Mouse (Mus musculus): ENCODE results near the gene Cacnb1. TPM values are rescaled to one million over a fixed set of nuclear protein-coding genes. Genes with fewer than 3 reads are reported as not detected.

The Cacnb1 gene
- polyA plus RNA-seq, 1 experiment from 2014 or later: 10.3 TPM

DNA sequence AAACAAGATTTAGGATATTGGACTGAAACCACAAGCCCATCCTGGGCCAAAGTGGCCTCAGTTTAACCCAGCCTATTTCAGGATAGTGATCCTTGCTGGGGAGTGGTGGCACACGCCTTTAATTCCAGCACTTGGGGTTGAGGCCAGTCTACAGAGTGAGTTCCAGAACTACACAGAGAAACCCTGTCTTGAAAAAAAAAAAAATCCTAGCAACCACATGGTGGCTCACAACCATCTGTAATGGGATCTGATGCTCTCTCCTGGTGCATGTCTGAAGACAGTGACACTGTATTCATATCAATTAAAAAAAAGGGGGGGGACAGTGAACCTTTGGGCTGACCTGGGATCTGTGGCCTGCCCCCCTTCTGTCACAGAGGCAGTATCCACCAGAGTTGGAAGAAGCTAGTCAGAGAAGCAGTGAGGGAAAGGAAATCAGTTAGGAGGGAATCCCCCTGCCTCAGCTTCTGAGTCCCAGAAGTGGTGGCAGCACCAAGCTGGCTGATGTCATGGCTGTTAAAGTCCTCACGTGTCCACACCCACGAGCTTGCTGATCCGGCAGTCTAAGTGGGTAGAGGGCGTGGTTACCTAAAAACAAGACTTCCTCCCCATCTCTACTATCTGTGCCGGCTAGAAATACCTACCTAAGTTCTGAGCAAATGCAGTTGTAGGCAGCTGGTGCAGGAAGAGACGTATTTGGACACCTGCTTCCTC lies 23.8 kb downstream of the Cacnb1 start:
- 70% methylated on average over 7 of the region's 7 CpGs for WGBS
- H3K27me3 ChIP-seq (ENCODE audit: control insufficient read depth, insufficient read depth, low read length): peaks cover 2% of the 10 kb centered on the region; the same call in 1 of the 2 replicates
- ATAC-seq (ENCODE audit: low FRiP score): no peak

DNA sequence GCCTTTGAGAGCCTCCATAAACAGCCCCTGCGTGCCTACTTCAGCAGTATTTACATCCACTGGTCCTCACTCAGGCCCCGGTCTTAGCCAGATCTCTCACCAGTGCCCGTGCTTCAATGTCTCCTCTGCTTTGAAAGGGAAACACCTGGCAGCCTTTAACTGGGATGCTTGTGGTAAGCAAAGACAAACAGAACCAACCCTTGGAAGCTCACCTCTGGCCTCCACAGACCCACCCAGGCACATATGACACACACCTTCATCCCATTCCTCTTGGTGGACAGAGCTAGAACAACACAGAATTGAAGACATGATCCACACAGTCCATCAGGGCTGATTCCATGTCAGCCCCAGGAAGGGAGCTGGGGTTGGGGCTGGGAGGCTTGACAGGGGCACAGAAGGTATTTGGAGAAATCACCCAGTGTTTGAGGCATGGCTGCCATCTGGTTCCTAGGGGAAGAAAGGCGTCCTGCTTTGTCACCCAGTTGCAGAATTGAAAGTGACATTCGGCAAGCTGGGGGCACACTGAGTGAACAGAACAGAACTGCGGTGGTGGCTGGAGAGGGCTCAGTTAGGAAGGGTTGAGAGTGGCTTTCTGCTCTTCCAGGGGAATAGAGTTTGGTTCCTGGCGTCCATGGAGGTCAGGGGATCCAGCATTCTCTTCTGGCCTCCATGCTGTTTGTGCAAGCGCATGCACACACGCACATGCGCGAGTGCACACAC lies 24.6 kb downstream of the Cacnb1 start:
- Histone ChIP-seq H3K36me3 (ENCODE audit: control insufficient read depth, insufficient read depth, low read length) (no peaks in the 10 kb centered on the region), H3K4me1 (ENCODE audit: control insufficient read depth, insufficient read depth, low read length) (peaks cover 22% of the 10 kb centered on the region), H3K4me2 (no peak overlapping the region), H3K27me3 (ENCODE audit: control insufficient read depth, insufficient read depth, low read length) (peaks cover under 1% of the 10 kb centered on the region; the same call in 1 of the 2 replicates), H3K9ac (ENCODE audit: low read length) (no peak overlapping the region), H3K27ac (ENCODE audit: low read depth, low read length) (no peak overlapping the region), H3K9me3 (ENCODE audit: control insufficient read depth, low read length) (no peaks in the 10 kb centered on the region), H3K4me3 (ENCODE audit: low read depth, low read length) (no peak overlapping the region)
- 85% methylated on average over 11 of the region's 11 CpGs for WGBS
- DNase-seq (ENCODE audit: low spot score, missing footprints): no peak
- no peak for ATAC-seq (ENCODE audit: low FRiP score)

More for the DNA sequence above, 23.8 kb downstream of the Cacnb1 start:
- H3K27ac ChIP-seq (ENCODE audit: low read depth, low read length): no peak overlapping the region
- H3K36me3 ChIP-seq (ENCODE audit: control insufficient read depth, insufficient read depth, low read length): no peaks in the 10 kb centered on the region
- no peak overlapping the region for H3K4me3 ChIP-seq (ENCODE audit: low read depth, low read length)
- no peak for DNase-seq (ENCODE audit: low spot score, missing footprints)
- H3K4me1 ChIP-seq (ENCODE audit: control insufficient read depth, insufficient read depth, low read length): peaks cover 24% of the 10 kb centered on the region
- no peaks in the 10 kb centered on the region for H3K9me3 ChIP-seq (ENCODE audit: control insufficient read depth, low read length)
- H3K4me2 ChIP-seq: no peak overlapping the region
- H3K9ac ChIP-seq (ENCODE audit: low read length): no peak overlapping the region

DNA sequence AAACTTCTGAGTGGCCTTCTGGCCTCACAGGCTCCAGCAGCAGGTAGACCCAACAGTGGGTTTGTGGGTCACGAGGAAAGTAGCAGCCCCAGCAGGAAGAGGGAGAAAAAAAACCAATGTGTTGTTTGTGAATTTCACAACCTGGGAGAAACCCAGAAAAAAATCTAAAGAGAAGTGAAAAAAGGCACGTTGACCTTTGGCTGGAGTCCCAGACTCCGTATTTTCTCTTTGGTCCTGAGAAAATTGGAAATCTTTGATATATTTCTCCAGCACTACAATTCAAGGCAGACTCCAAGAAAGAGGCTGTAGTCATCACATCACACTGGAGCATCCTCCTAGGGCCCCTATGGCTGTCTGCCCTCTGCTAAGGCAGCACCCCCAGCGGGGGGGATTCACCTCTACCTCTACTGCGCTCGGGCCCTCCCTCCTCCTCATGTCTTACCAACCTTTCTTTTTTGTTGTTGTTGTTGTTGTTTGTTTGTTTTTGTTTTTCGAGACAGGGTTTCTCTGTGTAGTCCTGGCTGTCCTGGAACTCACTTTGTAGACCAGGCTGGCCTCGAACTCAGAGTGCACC lies 25.4 kb downstream of the Cacnb1 start:
- Histone ChIP-seq H3K27me3 (ENCODE audit: control insufficient read depth, insufficient read depth, low read length) (no peaks in the 10 kb centered on the region), H3K4me3 (ENCODE audit: low read depth, low read length) (no peak overlapping the region), H3K4me2 (no peak overlapping the region), H3K4me1 (ENCODE audit: control insufficient read depth, insufficient read depth, low read length) (peaks cover 17% of the 10 kb centered on the region), H3K9ac (ENCODE audit: low read length) (no peak overlapping the region), H3K9me3 (ENCODE audit: control insufficient read depth, low read length) (no peaks in the 10 kb centered on the region), H3K36me3 (ENCODE audit: control insufficient read depth, insufficient read depth, low read length) (no peaks in the 10 kb centered on the region), H3K27ac (ENCODE audit: low read depth, low read length) (no peak overlapping the region)
- no peak for ATAC-seq (ENCODE audit: low FRiP score)
- WGBS: 82% methylated on average over 8 of the region's 8 CpGs
- DNase-seq (ENCODE audit: low spot score, missing footprints): no peak

DNA sequence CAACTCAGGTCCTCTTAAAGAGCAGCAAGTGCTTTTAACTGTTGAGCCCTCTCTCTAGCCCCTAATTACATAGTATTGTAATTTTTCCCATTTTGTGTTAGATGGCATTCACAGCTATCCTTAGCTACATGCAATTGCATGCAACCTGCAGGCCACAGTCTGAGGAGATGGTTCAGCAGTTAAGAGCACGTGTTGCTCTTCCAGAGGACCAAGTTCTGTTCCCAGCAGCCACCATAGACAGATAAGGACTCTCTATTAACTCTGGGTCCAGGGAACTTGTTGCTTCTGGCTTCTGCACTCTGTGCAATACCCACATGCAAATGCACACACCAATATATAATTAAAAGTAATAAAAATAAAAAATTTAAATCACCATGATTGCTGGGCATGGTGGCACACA lies 26.1 kb downstream of the Cacnb1 start:
- H3K4me2 ChIP-seq: no peak overlapping the region
- no peaks in the 10 kb centered on the region for H3K36me3 ChIP-seq (ENCODE audit: control insufficient read depth, insufficient read depth, low read length)
- H3K4me1 ChIP-seq (ENCODE audit: control insufficient read depth, insufficient read depth, low read length): peaks cover 14% of the 10 kb centered on the region
- H3K4me3 ChIP-seq (ENCODE audit: low read depth, low read length): no peak overlapping the region
- DNase-seq (ENCODE audit: low spot score, missing footprints): no peak
- no peak overlapping the region for H3K9ac ChIP-seq (ENCODE audit: low read length)
- H3K27me3 ChIP-seq (ENCODE audit: control insufficient read depth, insufficient read depth, low read length): no peaks in the 10 kb centered on the region
- ATAC-seq (ENCODE audit: low FRiP score): no peak
- WGBS: 81% methylated on average over 1 of the region's 1 CpGs
- no peak overlapping the region for H3K27ac ChIP-seq (ENCODE audit: low read depth, low read length)
- no peaks in the 10 kb centered on the region for H3K9me3 ChIP-seq (ENCODE audit: control insufficient read depth, low read length)

DNA sequence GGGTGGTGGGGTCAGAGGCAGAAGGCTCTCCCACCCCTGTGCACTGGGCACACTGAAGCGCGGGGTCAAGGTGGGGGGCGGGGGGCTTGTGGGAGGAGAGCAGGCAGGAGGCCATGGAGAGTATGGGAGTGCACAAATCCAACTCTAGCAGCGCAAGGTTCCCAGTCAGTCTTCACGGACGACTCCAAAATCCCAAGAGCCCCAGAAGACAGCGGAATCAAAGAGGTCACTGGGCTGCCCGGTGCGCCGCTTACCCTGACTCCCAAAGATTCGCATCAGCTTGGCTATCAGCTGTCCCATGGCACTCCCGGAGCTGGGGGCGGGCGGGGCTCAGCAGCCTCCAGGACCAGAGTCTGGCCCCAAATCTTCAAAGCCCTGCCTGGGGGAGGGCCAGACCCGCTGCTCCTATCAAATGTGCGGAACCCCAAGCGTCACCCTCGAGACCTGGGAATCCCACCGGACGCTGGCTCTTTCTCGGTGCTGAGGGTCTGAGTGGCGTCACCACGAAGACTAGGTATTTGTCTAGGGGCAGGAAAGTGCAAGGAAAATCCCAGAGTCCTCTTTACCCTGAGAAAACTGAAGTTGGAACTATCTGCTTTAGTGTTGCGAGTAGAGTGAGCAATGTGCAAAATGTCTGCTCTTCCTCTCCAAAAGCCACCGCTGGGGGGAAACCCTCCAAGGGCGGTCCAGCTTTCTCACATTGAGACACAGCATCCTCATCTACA lies 27.1 kb downstream of the Cacnb1 start, which contains the start of gene Arl5c:
Arl5c (minus strand) TSS at position 618 of the 725 bp plus-strand sequence.
- peak within 1 kb of the TSS; percentile 41 for H3K4me3 ChIP-seq (ENCODE audit: low read depth, low read length)
- H3K27ac ChIP-seq (ENCODE audit: low read depth, low read length): no peak within 1 kb of the TSS
- peak within 1 kb of the TSS; percentile 59 for H3K9ac ChIP-seq (ENCODE audit: low read length)
- H3K27me3 ChIP-seq (ENCODE audit: control insufficient read depth, insufficient read depth, low read length): no peaks in the 10 kb centered on the region
- DNase-seq (ENCODE audit: low spot score, missing footprints) (peak; percentile 96), ATAC-seq (ENCODE audit: low FRiP score) (peak; percentile 61)
- H3K36me3 ChIP-seq (ENCODE audit: control insufficient read depth, insufficient read depth, low read length): no peaks in the 10 kb centered on the region
- peak within 1 kb of the TSS; percentile 89 for H3K4me2 ChIP-seq
- no peaks in the 10 kb centered on the region for H3K9me3 ChIP-seq (ENCODE audit: control insufficient read depth, low read length)
- peaks cover 14% of the 10 kb centered on the region for H3K4me1 ChIP-seq (ENCODE audit: control insufficient read depth, insufficient read depth, low read length)
- under 1% methylated on average over 26 of the region's 26 CpGs for WGBS

DNA sequence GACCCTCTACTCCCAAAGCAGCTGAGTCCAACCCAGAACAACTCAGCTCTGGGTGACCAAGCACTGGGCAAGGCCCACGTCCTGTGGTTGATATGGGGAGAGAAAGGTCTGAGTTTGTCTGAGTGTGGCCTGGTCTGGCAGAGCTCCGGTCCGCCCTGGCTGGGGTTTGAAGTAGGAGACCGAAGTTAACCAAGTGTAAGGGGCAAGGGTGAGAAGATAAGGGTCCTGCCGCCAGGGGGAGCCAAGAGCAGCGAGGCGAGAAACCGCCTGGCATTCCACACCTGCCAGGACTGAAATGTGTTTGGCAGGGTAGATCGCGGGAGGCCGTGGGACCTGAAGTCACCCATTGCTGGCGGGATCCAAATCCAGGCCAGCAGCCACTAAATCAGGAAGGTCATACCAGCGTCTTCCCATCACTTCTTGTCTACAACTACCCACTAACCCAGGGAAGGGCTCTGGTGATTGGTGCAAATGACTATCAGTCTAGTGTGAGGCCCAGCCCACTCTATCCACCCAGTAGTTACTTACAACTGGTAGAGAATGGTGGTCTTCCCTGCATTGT lies 28.2 kb downstream of the Cacnb1 start:
- ATAC-seq (ENCODE audit: low FRiP score): peak; percentile 45; the same call in 1 of the 2 replicates
- no peaks in the 10 kb centered on the region for H3K9me3 ChIP-seq (ENCODE audit: control insufficient read depth, low read length)

DNA sequence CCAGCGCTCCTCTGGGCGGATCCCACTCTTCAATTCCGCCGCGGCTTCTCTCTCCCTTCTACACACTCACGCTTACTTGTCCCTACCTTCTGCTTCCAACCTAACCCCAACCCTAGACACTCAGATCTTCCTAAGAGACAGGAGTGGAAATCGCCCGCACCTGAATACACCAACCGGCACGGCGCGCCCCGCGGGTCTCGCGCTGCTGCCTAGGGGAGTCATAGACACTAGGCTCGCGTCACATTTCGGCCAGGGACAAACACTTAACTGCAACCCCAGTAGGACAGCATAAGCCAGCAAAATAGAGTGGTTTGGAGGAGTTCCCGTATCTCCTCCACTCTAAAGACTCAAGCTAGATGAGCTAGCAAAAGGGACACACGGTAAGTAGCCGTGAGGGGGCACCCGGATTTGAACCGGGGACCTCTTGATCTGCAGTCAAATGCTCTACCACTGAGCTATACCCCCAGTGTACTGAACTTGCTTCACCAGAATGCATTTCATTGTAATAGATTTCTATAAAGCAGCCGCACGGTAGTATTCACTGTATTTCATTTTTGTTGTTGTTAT lies 34.2 kb downstream of the Cacnb1 start:
- peak overlapping the region; percentile 82 for H3K9ac ChIP-seq (ENCODE audit: low read length)
- ATAC-seq (ENCODE audit: low FRiP score): peak; percentile 82
- H3K27ac ChIP-seq (ENCODE audit: low read depth, low read length): peak overlapping the region; percentile 66
- H3K9me3 ChIP-seq (ENCODE audit: control insufficient read depth, low read length): no peaks in the 10 kb centered on the region
- peak; percentile 99 for DNase-seq (ENCODE audit: low spot score, missing footprints)
- H3K4me2 ChIP-seq: peak overlapping the region; percentile 52
- WGBS: 1% methylated on average over 26 of the region's 26 CpGs
- H3K36me3 ChIP-seq (ENCODE audit: control insufficient read depth, insufficient read depth, low read length): no peaks in the 10 kb centered on the region
- H3K27me3 ChIP-seq (ENCODE audit: control insufficient read depth, insufficient read depth, low read length): peaks cover 27% of the 10 kb centered on the region
- H3K4me3 ChIP-seq (ENCODE audit: low read depth, low read length): peak overlapping the region; percentile 85
- H3K4me1 ChIP-seq (ENCODE audit: control insufficient read depth, insufficient read depth, low read length): peaks cover 13% of the 10 kb centered on the region

More for the DNA sequence above, 28.2 kb downstream of the Cacnb1 start:
- peak; percentile 96 for DNase-seq (ENCODE audit: low spot score, missing footprints)
- H3K4me2 ChIP-seq: peak overlapping the region; percentile 89
- 5% methylated on average over 13 of the region's 13 CpGs for WGBS
- H3K27me3 ChIP-seq (ENCODE audit: control insufficient read depth, insufficient read depth, low read length): no peaks in the 10 kb centered on the region; the same call in 1 of the 2 replicates
- H3K9ac ChIP-seq (ENCODE audit: low read length): peak overlapping the region; percentile 59; the same call in 1 of the 2 replicates
- peak overlapping the region; percentile 41 for H3K4me3 ChIP-seq (ENCODE audit: low read depth, low read length)
- no peak overlapping the region for H3K27ac ChIP-seq (ENCODE audit: low read depth, low read length)
- peaks cover 18% of the 10 kb centered on the region for H3K4me1 ChIP-seq (ENCODE audit: control insufficient read depth, insufficient read depth, low read length)
- no peaks in the 10 kb centered on the region for H3K36me3 ChIP-seq (ENCODE audit: control insufficient read depth, insufficient read depth, low read length)
